Mouse (Mus musculus): ENCODE results near the gene Neu2. TPM values are rescaled to one million over a fixed set of nuclear protein-coding genes. Genes with fewer than 3 reads are reported as not detected.

Neu2 gene
- polyA plus RNA-seq, 1 experiment from 2014 or later = 2.2 TPM

DNA sequence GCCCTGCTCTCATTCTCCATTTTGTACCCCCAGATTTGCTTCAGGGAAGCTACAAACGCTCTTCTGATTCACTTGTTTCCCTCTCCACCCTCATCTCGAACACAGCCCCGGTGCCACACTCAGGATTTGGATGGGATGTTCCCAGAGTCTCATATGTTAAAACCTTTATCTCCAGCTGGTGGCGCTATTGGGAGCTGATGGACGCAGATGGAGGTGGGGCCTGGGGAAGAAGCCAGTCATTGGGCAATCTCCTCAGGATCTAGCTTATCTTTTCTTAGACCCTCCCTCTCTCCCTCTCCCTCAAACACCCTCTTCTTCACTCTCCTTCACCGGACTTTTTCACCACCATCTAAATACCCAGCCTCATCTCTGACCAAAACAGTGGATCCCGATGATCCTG is 31.9 kb downstream of the Neu2 start:
- Histone ChIP-seq H3K9me3 (ENCODE audit: control insufficient read depth, low read length) (no peaks in the 10 kb centered on the region), H3K36me3 (ENCODE audit: control insufficient read depth, insufficient read depth, low read length) (no peaks in the 10 kb centered on the region), H3K9ac (ENCODE audit: low read length) (no peak overlapping the region), H3K4me1 (replicated peaks; ENCODE audit: control insufficient read depth, insufficient read depth) (no peaks in the 10 kb centered on the region), H3K27ac (replicated peaks) (no peak overlapping the region), H3K4me3 (ENCODE audit: low read depth, low read length) (no peak overlapping the region), H3K27me3 (ENCODE audit: control insufficient read depth, insufficient read depth, low read length) (no peaks in the 10 kb centered on the region), H3K4me2 (replicated peaks; ENCODE audit: low read depth) (no peak overlapping the region)
- DNase-seq (ENCODE audit: low spot score) (no peak), ATAC-seq (ENCODE audit: low FRiP score, low TSS enrichment) (no peak)
- 30% methylated on average over 7 of the region's 7 CpGs for WGBS
- TF ChIP-seq CTCF (IDR thresholded peaks at IDR 0.05; ENCODE audit: low read depth) (peak; percentile 74), EP300 (optimal IDR thresholded peaks at IDR 0.05) (no peak)

DNA sequence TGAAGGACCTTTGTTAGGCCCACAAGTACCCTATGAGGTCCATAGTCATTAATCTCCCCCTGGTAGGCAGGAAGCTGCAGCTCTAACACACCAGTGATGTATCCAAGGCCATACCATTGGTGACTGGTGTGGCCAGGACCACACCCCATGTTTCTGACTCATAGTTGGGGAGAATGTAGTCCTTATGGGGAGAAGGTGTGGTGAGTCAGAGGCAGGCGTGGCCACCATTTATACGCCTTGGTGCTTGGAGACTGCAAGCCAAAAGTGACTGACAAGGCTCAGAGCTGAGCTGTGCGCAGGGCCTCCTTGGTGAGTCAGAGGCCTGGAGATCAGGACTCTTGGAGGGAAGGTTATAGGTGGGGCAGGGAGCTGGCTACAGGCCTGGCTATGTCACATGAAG is 41.3 kb downstream of the Neu2 start:
- Histone ChIP-seq H3K4me3 (ENCODE audit: low read depth, low read length) (no peak overlapping the region), H3K27ac (replicated peaks) (peak overlapping the region; percentile 53; the same call in 1 of the 2 replicates), H3K36me3 (ENCODE audit: control insufficient read depth, insufficient read depth, low read length) (no peaks in the 10 kb centered on the region), H3K27me3 (ENCODE audit: control insufficient read depth, insufficient read depth, low read length) (no peaks in the 10 kb centered on the region), H3K9ac (ENCODE audit: low read length) (no peak overlapping the region), H3K4me1 (replicated peaks; ENCODE audit: control insufficient read depth, insufficient read depth) (no peaks in the 10 kb centered on the region), H3K9me3 (ENCODE audit: control insufficient read depth, low read length) (no peaks in the 10 kb centered on the region), H3K4me2 (replicated peaks; ENCODE audit: low read depth) (no peak overlapping the region)
- ATAC-seq (ENCODE audit: low FRiP score, low TSS enrichment) = peak; percentile 98
- peak; percentile 87 for DNase-seq (ENCODE audit: low spot score)
- no peak for TF ChIP-seq EP300 (optimal IDR thresholded peaks at IDR 0.05)
- TF ChIP-seq CTCF (IDR thresholded peaks at IDR 0.05; ENCODE audit: low read depth) = no peak
- whole genome bisulfite sequencing = 81% methylated on average over 3 of the region's 3 CpGs

- DNase-seq (ENCODE audit: low spot score) (no peak), ATAC-seq (ENCODE audit: low FRiP score, low TSS enrichment) (no peak)
- TF ChIP-seq CTCF (IDR thresholded peaks at IDR 0.05; ENCODE audit: low read depth) (no peak), EP300 (optimal IDR thresholded peaks at IDR 0.05) (no peak)
- no peak overlapping the region for H3K4me2 ChIP-seq (replicated peaks; ENCODE audit: low read depth)
- no peaks in the 10 kb centered on the region for H3K27me3 ChIP-seq (ENCODE audit: control insufficient read depth, insufficient read depth, low read length)
- H3K27ac ChIP-seq (replicated peaks) = no peak overlapping the region
- no peak overlapping the region for H3K4me3 ChIP-seq (ENCODE audit: low read depth, low read length)
- no peaks in the 10 kb centered on the region for H3K36me3 ChIP-seq (ENCODE audit: control insufficient read depth, insufficient read depth, low read length)
- no peak overlapping the region for H3K9ac ChIP-seq (ENCODE audit: low read length)
- 54% methylated on average over 1 of the region's 1 CpGs for WGBS
- H3K9me3 ChIP-seq (ENCODE audit: control insufficient read depth, low read length) = no peaks in the 10 kb centered on the region
- no peaks in the 10 kb centered on the region for H3K4me1 ChIP-seq (replicated peaks; ENCODE audit: control insufficient read depth, insufficient read depth)
Observed at GRCm38 (mm10) chr1:87553586-87553985, 43.9 kb downstream of the Neu2 start.

- 83% methylated on average over 3 of the region's 3 CpGs for WGBS
- H3K27ac ChIP-seq (replicated peaks) = no peak overlapping the region
- H3K4me3 ChIP-seq (ENCODE audit: low read depth, low read length) = no peak overlapping the region
- H3K4me2 ChIP-seq (replicated peaks; ENCODE audit: low read depth) = no peak overlapping the region
- no peak overlapping the region for H3K9ac ChIP-seq (ENCODE audit: low read length)
- H3K36me3 ChIP-seq (ENCODE audit: control insufficient read depth, insufficient read depth, low read length) = no peaks in the 10 kb centered on the region
- no peaks in the 10 kb centered on the region for H3K9me3 ChIP-seq (ENCODE audit: control insufficient read depth, low read length)
- TF ChIP-seq CTCF (IDR thresholded peaks at IDR 0.05; ENCODE audit: low read depth) (no peak), EP300 (optimal IDR thresholded peaks at IDR 0.05) (no peak)
- H3K4me1 ChIP-seq (replicated peaks; ENCODE audit: control insufficient read depth, insufficient read depth) = peaks cover 3% of the 10 kb centered on the region; the same call in 1 of the 2 replicates
- DNase-seq (ENCODE audit: low spot score) (no peak), ATAC-seq (ENCODE audit: low FRiP score, low TSS enrichment) (no peak)
- H3K27me3 ChIP-seq (ENCODE audit: control insufficient read depth, insufficient read depth, low read length) = no peaks in the 10 kb centered on the region
Observed at GRCm38 (mm10) chr1:87562967-87563366, 53.3 kb downstream of the Neu2 start.

DNA sequence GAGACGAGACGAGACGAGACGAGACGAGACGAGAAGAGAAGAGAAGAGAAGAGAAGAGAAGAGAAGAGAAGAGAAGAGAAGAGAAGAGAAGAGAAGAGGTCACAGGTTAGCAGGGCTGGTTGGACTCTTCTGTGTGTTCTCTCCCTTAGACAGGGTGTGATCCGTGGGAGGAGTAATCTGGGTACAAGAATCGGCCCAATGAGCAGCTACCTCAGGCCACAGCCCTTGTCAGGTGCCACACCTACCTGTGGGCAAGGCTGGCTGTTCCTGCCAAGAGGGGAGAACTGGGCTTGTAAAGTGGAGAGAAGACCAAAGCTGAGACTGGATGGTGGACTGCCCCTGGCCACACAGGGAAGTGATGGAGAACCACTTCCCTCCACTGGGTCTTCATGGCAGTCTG is 56.1 kb downstream of the Neu2 start:
- Histone ChIP-seq H3K4me3 (ENCODE audit: low read depth, low read length) (no peak overlapping the region), H3K27me3 (ENCODE audit: control insufficient read depth, insufficient read depth, low read length) (no peaks in the 10 kb centered on the region), H3K4me2 (replicated peaks; ENCODE audit: low read depth) (no peak overlapping the region), H3K36me3 (ENCODE audit: control insufficient read depth, insufficient read depth, low read length) (no peaks in the 10 kb centered on the region), H3K4me1 (replicated peaks; ENCODE audit: control insufficient read depth, insufficient read depth) (peaks cover 3% of the 10 kb centered on the region; the same call in 1 of the 2 replicates), H3K9ac (ENCODE audit: low read length) (no peak overlapping the region), H3K27ac (replicated peaks) (no peak overlapping the region), H3K9me3 (ENCODE audit: control insufficient read depth, low read length) (no peaks in the 10 kb centered on the region)
- DNase-seq (ENCODE audit: low spot score) = peak; percentile 40
- 78% methylated on average over 8 of the region's 8 CpGs for WGBS
- no peak for TF ChIP-seq CTCF (IDR thresholded peaks at IDR 0.05; ENCODE audit: low read depth)
- TF ChIP-seq EP300 (optimal IDR thresholded peaks at IDR 0.05) = no peak
- ATAC-seq (ENCODE audit: low FRiP score, low TSS enrichment) = peak; percentile 72; the same call in 1 of the 2 replicates

DNA sequence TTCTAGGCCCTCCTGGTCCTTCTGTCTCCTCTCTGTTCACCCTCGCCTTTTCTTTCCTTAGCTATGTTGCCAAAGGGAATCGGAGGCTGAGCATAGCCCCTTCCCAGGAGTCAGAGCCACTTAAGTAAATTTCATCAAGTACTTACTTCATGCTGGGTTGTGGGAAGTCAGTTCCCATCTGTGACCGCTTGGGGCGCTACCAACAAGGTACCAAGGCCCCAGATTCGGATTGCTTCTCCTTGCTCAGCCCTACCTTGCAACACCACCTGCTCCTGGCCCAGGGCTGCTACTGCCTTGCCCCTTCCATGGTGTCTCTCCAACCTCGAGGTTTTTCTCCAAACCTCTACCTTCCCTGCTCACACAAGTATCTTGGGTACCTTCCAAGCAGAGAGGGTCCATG is 58.7 kb downstream of the Neu2 start:
- no peaks in the 10 kb centered on the region for H3K27me3 ChIP-seq (ENCODE audit: control insufficient read depth, insufficient read depth, low read length)
- no peak for ATAC-seq (ENCODE audit: low FRiP score, low TSS enrichment)

More for the DNA sequence above, 58.7 kb downstream of the Neu2 start:
- WGBS = 49% methylated on average over 6 of the region's 6 CpGs
- TF ChIP-seq EP300 (optimal IDR thresholded peaks at IDR 0.05) (no peak), CTCF (IDR thresholded peaks at IDR 0.05; ENCODE audit: low read depth) (peak; percentile 63)
- no peaks in the 10 kb centered on the region for H3K36me3 ChIP-seq (ENCODE audit: control insufficient read depth, insufficient read depth, low read length)
- H3K9me3 ChIP-seq (ENCODE audit: control insufficient read depth, low read length) = no peaks in the 10 kb centered on the region
- H3K4me3 ChIP-seq (ENCODE audit: low read depth, low read length) = no peak overlapping the region
- peaks cover 3% of the 10 kb centered on the region; the same call in 1 of the 2 replicates for H3K4me1 ChIP-seq (replicated peaks; ENCODE audit: control insufficient read depth, insufficient read depth)
- no peak overlapping the region for H3K9ac ChIP-seq (ENCODE audit: low read length)
- H3K4me2 ChIP-seq (replicated peaks; ENCODE audit: low read depth) = no peak overlapping the region
- no peak overlapping the region for H3K27ac ChIP-seq (replicated peaks)
- DNase-seq (ENCODE audit: low spot score) = peak; percentile 29

Measured in stomach, postnatal 0 days (tissue).